Mouse (Mus musculus) left cerebral cortex, adult 6 months (tissue): ENCODE results near the gene Jpt1. TPM values are rescaled to one million over a fixed set of nuclear protein-coding genes. Genes with fewer than 3 reads are reported as not detected.

Experiments
- long read RNA-seq, 2 experiments: library from polyadenylated mRNA; unstranded; transcript quantifications; one replicate each; pipeline ENCODE4 v2.0.0; 2019 to 2020
- polyA plus RNA-seq: library from polyadenylated mRNA; unstranded; fragments of <200 nt; fragmentation: Nextera tagmentation; gene quantifications from 2 replicates; pipeline ENCODE4 v1.2.3, GENCODE M21; 2021

The Jpt1 gene
- 221 and 286 TPM in 2 replicates for polyA plus RNA-seq
- long read RNA-seq, experiment 1, partial matches to known transcripts, result 7 of 17 reads
- long read RNA-seq, experiment 1, other reads (novel, unspliced or antisense), result 7 of 17 reads
- long read RNA-seq, experiment 2, partial matches to known transcripts, result 1 of 31 reads
- long read RNA-seq, experiment 2, other reads (novel, unspliced or antisense), result 26 of 31 reads

DNA sequence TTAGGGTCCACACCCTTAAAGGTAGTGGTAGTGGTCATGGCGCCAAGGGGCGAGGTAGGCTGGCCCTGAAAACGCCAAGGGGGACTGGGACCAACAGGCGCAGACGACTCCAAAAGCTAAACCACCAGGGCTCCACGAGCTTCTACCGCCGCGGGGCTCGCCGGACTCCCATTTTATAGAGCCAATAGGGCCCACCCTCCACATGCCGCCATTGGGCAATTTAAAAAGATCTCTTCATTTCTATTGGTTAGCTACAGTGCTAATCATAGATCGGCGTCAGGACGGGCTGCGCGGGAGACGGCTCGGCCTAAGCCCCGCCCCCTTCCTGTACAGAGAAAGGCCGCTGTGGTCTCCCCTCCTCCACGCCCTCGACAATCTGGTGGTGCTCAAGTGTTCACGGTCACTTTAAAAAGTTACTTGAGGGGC, at the start of gene Jpt1:
Jpt1 (minus strand) TSS at position 150 of the 426 bp plus-strand sequence.

DNA sequence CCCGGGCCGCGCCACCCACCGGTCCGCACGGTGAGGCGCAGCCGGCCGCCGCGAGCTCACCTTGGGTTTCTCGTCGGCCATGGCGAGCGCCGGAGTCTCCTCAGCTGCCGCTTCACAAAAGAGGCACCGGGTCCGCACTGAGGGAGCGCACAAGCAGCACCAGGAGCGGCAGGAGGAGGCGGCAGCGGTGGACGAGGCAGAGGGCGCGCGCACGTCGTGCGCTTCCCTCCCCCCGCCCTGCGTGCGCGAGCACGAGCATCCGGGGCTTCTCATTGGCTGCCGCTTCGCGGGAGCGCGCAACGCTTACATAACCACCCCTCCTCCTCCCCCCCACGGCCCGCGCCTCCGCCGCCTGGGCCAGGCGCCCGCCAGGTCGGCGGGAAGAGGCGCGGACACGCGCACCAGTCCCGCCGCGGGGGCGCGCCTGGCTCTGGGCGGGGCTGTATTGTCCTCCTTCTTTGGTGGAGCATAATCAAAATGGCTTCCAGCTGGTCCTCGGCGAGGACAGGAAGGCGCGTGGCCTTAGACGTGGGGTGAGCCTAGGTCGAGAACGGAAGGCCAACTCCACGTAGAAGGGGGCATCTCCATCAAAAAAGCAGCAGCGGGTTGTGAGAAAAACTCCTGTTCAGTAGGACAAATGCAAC, 22.0 kb upstream of the Jpt1 start, which contains the start of gene Sumo2:
Sumo2 (minus strand) TSS at position 239 of the 644 bp plus-strand sequence.

DNA sequence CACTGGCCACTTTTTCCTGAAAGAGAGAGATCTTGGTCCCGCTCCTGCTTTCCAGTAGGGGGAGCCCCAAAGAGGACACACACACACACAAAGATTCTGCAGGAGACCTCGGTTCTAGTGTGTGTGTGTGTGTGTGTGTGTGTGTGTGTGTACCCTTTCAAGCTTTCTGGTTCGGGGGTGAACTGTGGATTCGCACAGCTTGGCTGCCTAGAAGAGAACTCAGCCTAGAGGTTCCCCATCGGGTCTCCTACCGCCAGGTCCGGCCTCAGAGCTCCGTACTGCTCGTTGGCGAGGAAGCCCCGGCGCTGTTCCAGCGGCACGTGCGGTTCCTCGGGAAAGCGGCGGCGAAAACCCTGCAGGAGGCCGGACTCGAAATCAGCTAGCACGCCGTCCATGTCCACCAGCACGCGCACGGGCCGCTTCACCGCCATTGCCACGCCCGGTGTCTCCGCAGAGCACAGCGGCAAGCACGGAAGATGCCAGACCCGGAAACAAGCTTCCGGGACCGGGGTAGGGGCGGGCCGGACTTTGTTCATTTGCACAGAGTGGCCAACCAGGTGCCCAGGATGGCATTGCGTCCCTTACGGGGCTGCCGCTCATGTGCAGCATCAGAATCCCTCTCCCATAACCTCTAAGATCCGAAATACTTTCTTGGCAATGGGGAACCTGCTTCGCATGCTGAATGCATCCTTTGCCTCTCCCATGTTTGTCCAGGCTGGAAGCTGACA, 22.7 kb downstream of the Jpt1 start, which contains the start of gene Nt5c:
Nt5c (minus strand) TSS at position 507 of the 728 bp plus-strand sequence.

DNA sequence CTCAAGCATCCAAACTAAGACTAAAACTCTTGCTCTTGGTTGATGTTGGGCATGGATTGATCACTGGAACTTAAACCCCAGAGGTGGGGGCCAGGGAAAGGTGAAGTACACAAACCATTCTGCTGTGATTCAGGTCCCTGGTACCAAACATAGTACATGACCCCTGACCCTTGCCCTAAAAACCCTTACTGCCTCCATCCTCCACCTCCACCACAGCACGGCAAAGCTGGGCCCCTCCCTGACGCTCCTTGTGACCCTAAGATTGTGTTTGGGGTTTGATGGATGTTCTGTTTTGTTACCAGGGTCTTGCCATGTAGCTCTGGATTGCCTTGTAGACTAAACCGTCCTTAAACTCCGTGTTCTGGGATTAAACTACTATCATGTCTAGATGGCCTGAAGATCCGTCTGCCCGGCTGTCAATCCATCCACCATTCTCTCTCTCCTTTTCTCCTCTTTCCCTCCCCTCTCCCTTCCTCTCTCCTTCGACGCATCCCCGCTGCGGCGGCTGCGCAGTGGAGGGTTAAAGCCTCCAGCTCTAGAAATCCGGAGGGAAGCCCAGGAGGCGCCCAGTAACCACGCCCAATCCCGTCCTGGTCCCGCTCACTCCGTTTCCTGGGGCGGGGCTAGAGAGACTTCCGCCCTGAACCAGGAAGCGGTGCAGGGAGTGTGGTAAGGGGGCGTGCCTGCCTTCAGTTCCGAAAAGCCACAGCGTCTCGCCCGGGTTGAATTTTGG, 39.0 kb downstream of the Jpt1 start, which contains the start of gene Armc7:
Armc7 (plus strand) TSS at position 643 of the 733 bp plus-strand sequence.

DNA sequence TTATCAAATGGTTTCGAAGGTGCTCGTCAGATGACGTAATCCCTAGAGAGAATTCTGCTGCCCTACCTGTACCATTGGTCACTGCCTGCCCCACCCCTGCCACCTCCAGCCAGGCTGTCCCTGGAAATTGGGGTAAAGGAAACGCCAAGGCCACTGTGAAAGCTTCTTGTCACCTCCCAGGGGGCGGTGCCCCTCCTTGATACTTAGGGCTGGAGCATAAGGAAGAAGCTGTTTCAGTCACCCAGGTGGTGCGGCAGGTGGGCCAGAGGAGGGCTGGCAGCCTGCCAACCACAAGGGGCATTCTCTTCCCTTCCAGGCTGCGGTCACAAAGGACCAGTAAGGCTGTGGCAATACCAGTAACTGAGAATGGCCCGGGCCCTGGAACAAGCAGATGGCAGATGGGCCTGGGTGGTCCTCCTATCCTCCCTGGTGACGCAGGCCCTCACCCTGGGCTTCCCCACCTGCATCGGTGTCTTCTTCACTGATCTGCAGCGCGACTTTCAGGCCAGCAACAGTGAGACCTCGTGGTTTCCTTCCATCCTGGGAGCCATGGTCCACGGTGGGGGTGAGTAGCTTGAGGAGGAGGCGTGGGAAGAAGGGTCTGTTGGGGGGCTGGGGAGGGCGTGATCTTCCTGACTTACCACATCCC, 51.8 kb downstream of the Jpt1 start, which contains the start of gene Slc16a5:
Slc16a5 (plus strand) TSS at position 232 of the 649 bp plus-strand sequence.

Other genes starting within 250 kb of the Jpt1 start
- gene Grin2c, start 247.1 kb downstream of the Jpt1 start, polyA plus RNA-seq, result 2.8 and 6.7 TPM in 2 replicates
- gene Fdxr, start 237.3 kb downstream of the Jpt1 start, polyA plus RNA-seq, result 7.4 and 8.5 TPM in 2 replicates
- 2.0 and 2.5 TPM in 2 replicates for gene Fads6, start 216.7 kb downstream of the Jpt1 start, polyA plus RNA-seq
- 1.2 and 2.5 TPM in 2 replicates for gene Otop2, start 207.2 kb downstream of the Jpt1 start, polyA plus RNA-seq
- gene Ush1g, start 192.3 kb downstream of the Jpt1 start, polyA plus RNA-seq, result 0.27 and 0.36 TPM in 2 replicates
- gene Otop3, start 179.7 kb downstream of the Jpt1 start, polyA plus RNA-seq, result 0.15 and 0.21 TPM in 2 replicates
- gene Hid1, start 146.6 kb downstream of the Jpt1 start, polyA plus RNA-seq, result 58.1 and 64.1 TPM in 2 replicates
- 6.6 and 13.2 TPM in 2 replicates for gene Cdr2l, start 132.5 kb downstream of the Jpt1 start, polyA plus RNA-seq
- 211 and 277 TPM in 2 replicates for gene Mrpl58, start 110.6 kb downstream of the Jpt1 start, polyA plus RNA-seq
- gene Atp5h, start 94.4 kb downstream of the Jpt1 start, polyA plus RNA-seq, result 1,610 and 1,643 TPM in 2 replicates
- gene Kctd2, start 94.3 kb downstream of the Jpt1 start, polyA plus RNA-seq, result 8.4 and 9.6 TPM in 2 replicates
- not detected in 2 replicates for gene Trim80, start 73.8 kb downstream of the Jpt1 start, polyA plus RNA-seq
- 0.15 and 0.38 TPM in 2 replicates for gene Slc16a5, start 51.9 kb downstream of the Jpt1 start, polyA plus RNA-seq
- 8.7 and 8.9 TPM in 2 replicates for gene Armc7, start 38.7 kb downstream of the Jpt1 start, polyA plus RNA-seq
- 122 and 134 TPM in 2 replicates for gene Nt5c, start 22.5 kb downstream of the Jpt1 start, polyA plus RNA-seq
- 614 and 680 TPM in 2 replicates for gene Sumo2, start 21.9 kb upstream of the Jpt1 start, polyA plus RNA-seq
- gene Nup85, start 50.0 kb upstream of the Jpt1 start, polyA plus RNA-seq, result 24.0 and 25.4 TPM in 2 replicates
- gene Mrps7, start 89.5 kb upstream of the Jpt1 start, polyA plus RNA-seq, result 52.9 and 69.6 TPM in 2 replicates
- 5.6 and 19.8 TPM in 2 replicates for gene Gga3, start 89.7 kb upstream of the Jpt1 start, polyA plus RNA-seq
- gene Mif4gd, start 98.6 kb upstream of the Jpt1 start, polyA plus RNA-seq, result 21.1 and 23.1 TPM in 2 replicates
- 42.4 and 49.2 TPM in 2 replicates for gene Slc25a19, start 113.9 kb upstream of the Jpt1 start, polyA plus RNA-seq
- gene Grb2, start 194.2 kb upstream of the Jpt1 start, polyA plus RNA-seq, result 18.5 and 33.1 TPM in 2 replicates